In the genomic region with DNA sequence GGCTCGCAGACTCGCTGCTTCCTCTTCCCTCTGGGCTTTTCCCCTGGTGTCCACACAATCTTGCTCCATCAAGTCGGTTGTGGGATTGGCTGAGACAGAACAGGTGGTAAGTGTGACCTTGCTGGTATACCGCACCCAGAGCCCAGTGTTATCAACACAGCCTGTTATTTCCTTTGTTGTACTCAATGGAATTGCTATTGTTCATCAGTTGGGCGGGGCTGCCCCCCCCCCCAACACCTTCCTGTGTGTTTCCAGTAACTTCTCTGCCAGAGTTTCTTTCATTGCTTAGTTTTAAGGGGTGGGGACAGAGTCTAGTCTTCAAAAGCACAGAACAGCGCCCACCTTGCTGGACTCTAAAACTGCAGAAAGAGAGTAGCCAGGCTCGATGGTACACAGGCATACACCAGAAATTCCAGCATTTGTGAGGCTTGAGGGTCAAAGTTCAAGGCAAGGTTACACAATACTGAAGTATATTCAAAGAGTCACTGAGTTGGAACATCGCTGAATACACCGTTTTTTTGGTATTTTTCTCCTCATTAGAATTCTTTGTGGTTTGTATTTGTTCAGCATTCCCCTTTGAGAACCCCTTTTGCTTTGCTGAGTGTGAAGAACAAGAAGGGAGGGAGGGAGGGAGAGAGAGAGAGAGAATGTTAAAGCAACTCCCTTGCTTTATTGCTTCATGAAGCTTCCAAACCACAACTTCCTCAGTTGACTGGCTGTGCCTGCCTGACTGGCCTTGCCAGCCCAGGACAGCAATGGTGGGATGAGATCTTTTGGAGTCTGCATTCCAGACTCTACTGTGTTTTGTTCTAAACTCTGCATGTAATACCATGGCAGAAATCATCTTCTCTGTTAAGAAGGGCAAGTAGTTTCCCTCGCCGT, we compare ENCODE assay signal across 8 mouse cellular contexts. TPM values are rescaled to one million over a fixed set of nuclear protein-coding genes. Genes with fewer than 3 reads are reported as not detected.
A peak's percentile ranks its signal among the peaks of the same experiment; 100 is the strongest.
DNase-seq lines count a peak whose midpoint lies in the region; ATAC-seq and TF ChIP-seq lines count a peak whose summit lies in the region.

No protein-coding gene starts in this region.

- no peak overlapping the region for H3K9ac ChIP-seq in heart, adult 2 months (ENCODE audit: low read depth, low read length)
- no peak overlapping the region for H3K9ac ChIP-seq in heart, embryonic 11.5 days (ENCODE audit: low read depth, low read length)
- H3K9ac ChIP-seq in kidney, postnatal 0 days (ENCODE audit: low read depth, low read length): no peak overlapping the region

- no peak overlapping the region for H3K4me2 ChIP-seq in heart, embryonic 11.5 days
- no peak overlapping the region for H3K4me2 ChIP-seq in kidney, postnatal 0 days (ENCODE audit: low read length)

- intact Hi-C loops in heart, adult 2 months (cut with DNase I): loop anchor here (1.0 to 2.0 kb wide), 2 partner anchors 15 to 101 kb away; no protein-coding TSS in a partner anchor

- TF ChIP-seq CTCF in heart, adult 2 months (IDR thresholded peaks at IDR 0.05): peak; percentile 66
- 0 out of 2 replicates have a peak, but pooled peaks have one; percentile 10 for TF ChIP-seq CTCF in kidney, postnatal 0 days (IDR thresholded peaks at IDR 0.05; ENCODE audit: low read depth)

- no peaks in the 10 kb centered on the region for H3K27me3 ChIP-seq in heart, adult 2 months (ENCODE audit: control insufficient read depth, insufficient read depth, low read length)
- no peaks in the 10 kb centered on the region for H3K27me3 ChIP-seq in heart, embryonic 11.5 days (ENCODE audit: control insufficient read depth, insufficient read depth, low read length)
- H3K27me3 ChIP-seq in kidney, postnatal 0 days (ENCODE audit: insufficient read depth, low read length): no peaks in the 10 kb centered on the region

- peaks cover 3% of the 10 kb centered on the region for H3K36me3 ChIP-seq in heart, adult 2 months (ENCODE audit: control insufficient read depth, insufficient read depth, low read length)
- H3K36me3 ChIP-seq in heart, embryonic 11.5 days (ENCODE audit: control insufficient read depth, insufficient read depth, low read length): no peaks in the 10 kb centered on the region
- no peaks in the 10 kb centered on the region for H3K36me3 ChIP-seq in kidney, postnatal 0 days (ENCODE audit: insufficient read depth, low read length)

- H3K79me2 ChIP-seq in heart, adult 2 months (replicated peaks; ENCODE audit: control insufficient read depth, insufficient read depth, low read length): no peaks in the 10 kb centered on the region; the same call in 1 of the 2 replicates

- WGBS in heart, adult 2 months: 52% methylated on average over 11 of the region's 11 CpGs
- 64% methylated on average over 11 of the region's 11 CpGs for WGBS in heart, embryonic 11.5 days (ENCODE audit: insufficient replicate concordance)
- WGBS in kidney, postnatal 0 days: 59% methylated on average over 11 of the region's 11 CpGs

- DNase-seq in heart, adult 2 months: peak in 1 of 2 experiments; percentile 76
- DNase-seq in ZHBTc4 (ENCODE audit: low read depth, low spot score): peak; percentile 99
- no peak for DNase-seq in kidney, postnatal 0 days (ENCODE audit: low spot score)
- peak; percentile 35 for DNase-seq in naive thymus-derived CD4-positive, alpha-beta T cell, adult 2 months (ENCODE audit: low read depth)
- no peak for DNase-seq in ovary, postnatal 14 days (ENCODE audit: low spot score)
- DNase-seq in frontal cortex, postnatal 36 days (ENCODE audit: low spot score in 2 of 2): no peak

- H3K4me1 ChIP-seq in heart, adult 2 months (ENCODE audit: control insufficient read depth, insufficient read depth, low read length): peaks cover 22% of the 10 kb centered on the region
- H3K4me1 ChIP-seq in heart, embryonic 11.5 days (ENCODE audit: control insufficient read depth, insufficient read depth, low read length): peaks cover 9% of the 10 kb centered on the region; the same call in 1 of the 2 replicates
- H3K4me1 ChIP-seq in kidney, postnatal 0 days (replicated peaks; ENCODE audit: insufficient read depth, low read length): peaks cover 6% of the 10 kb centered on the region

- peak; percentile 94 for TF ChIP-seq EP300 in heart, adult 2 months (IDR thresholded peaks at IDR 0.05; ENCODE audit: insufficient read depth, low read depth, low read length)

- ATAC-seq in heart, embryonic 11.5 days (replicated peaks; ENCODE audit: insufficient number of reproducible peaks, low FRiP score, low TSS enrichment): no peak; the same call in 1 of the 2 replicates
- ATAC-seq in kidney, postnatal 0 days (replicated peaks; ENCODE audit: low FRiP score, low read depth): no peak
- ATAC-seq in erythroid progenitor cell, adult 5-6 weeks (replicated peaks; ENCODE audit: low FRiP score, poor library complexity, severe bottlenecking): no peak

- H3K9me3 ChIP-seq in heart, embryonic 11.5 days (replicated peaks; ENCODE audit: control insufficient read depth, low read length): no peaks in the 10 kb centered on the region
- no peaks in the 10 kb centered on the region for H3K9me3 ChIP-seq in kidney, postnatal 0 days (replicated peaks; ENCODE audit: low read length)

- H3K4me3 ChIP-seq in heart, adult 2 months: no peak overlapping the region
- no peak overlapping the region for H3K4me3 ChIP-seq in heart, embryonic 11.5 days (ENCODE audit: low read depth, low read length)
- no peak overlapping the region for H3K4me3 ChIP-seq in kidney, postnatal 0 days (replicated peaks; ENCODE audit: low read depth, low read length)

- H3K27ac ChIP-seq in heart, adult 2 months: peak overlapping the region; percentile 72
- no peak overlapping the region for H3K27ac ChIP-seq in heart, embryonic 11.5 days (ENCODE audit: low read depth, low read length)
- H3K27ac ChIP-seq in kidney, postnatal 0 days: no peak overlapping the region

- TF ChIP-seq POLR2A in heart, adult 2 months (IDR thresholded peaks at IDR 0.05; ENCODE audit: insufficient read depth, low read depth, low read length): peak; percentile 35; the same call in 1 of the 2 replicates

RNA-seq across cellular contexts. Expression of a gene that starts 3.2 kb away (rescaled TPM):
- total RNA-seq in heart, adult 2 months (2021): 10 to 100 TPM; 17.1 to 18.1 TPM
- polyA plus RNA-seq in heart, adult 2 months (2012; rRNA removed): 8.9 and 12.7 TPM in 2 replicates
- 7.2 and 9.6 TPM in 2 replicates for polyA plus RNA-seq in heart, embryonic 11.5 days (2014; fragmentation: Nextera tagmentation; extraction: Ambion mirVana)
- 5.6 and 6.3 TPM in 2 replicates for polyA plus RNA-seq in kidney, postnatal 0 days (2015; fragmentation: Nextera tagmentation; extraction: Ambion mirVana)
- total RNA-seq in erythroid progenitor cell, adult 5-6 weeks (2015; ENCODE audit: low replicate concordance): 3.8 and 6.8 TPM in 2 replicates
- 3.6 and 7.3 TPM in 2 replicates for total RNA-seq in erythroid progenitor cell, adult 5-6 weeks (2017; ENCODE audit: low replicate concordance)

Comparison
In these comparisons a context has a peak if more than half of its experiments do, and no peak if none do; other contexts are left out.
1. DNase-seq: peak in ZHBTc4 (single experiment) and naive thymus-derived CD4-positive, alpha-beta T cell, adult 2 months (single experiment); none in kidney, postnatal 0 days (single experiment), ovary, postnatal 14 days (single experiment) and frontal cortex, postnatal 36 days (0 of 2).